Mouse (Mus musculus) layer of hippocampus, adult 2 months (tissue): Measurements from ENCODE around the gene Poll. TPM values are rescaled to one million over a fixed set of nuclear protein-coding genes. Genes with fewer than 3 reads are reported as not detected.

Experiments
- DNase-seq, 2 experiments: peaks; one replicate each; pipeline ENCODE4 v3.0.0; 2022; ENCODE audit warnings: low spot score in 2 of 2
- H3K27ac ChIP-seq: fragments of 200-600 bp; 2 replicates; pipeline ENCODE4 v1.8.1; 2022
- H3K4me3 ChIP-seq: fragments of 200-600 bp; 2 replicates; pipeline ENCODE4 v1.8.1; 2022; ENCODE audit warnings: mild to moderate bottlenecking
- CTCF ChIP-seq: fragments of 200-600 bp; conservative IDR thresholded peaks from 2 replicates; pipeline ENCODE4 v1.8.1; 2022; ENCODE audit warnings: antibody characterized with exemption, mild to moderate bottlenecking, moderate library complexity
- long read RNA-seq, 2 experiments: library from polyadenylated mRNA; stranded (forward); transcript quantifications; one replicate each; pipeline ENCODE4 v2.0.0; 2021; ENCODE audit warnings: borderline mapping rate in 2 of 2
- total RNA-seq, 2 experiments: library from RNA; stranded (reverse); gene quantifications; 2 replicates each; pipeline ENCODE4 v1.2.3; 2021

Poll gene
- 1 to 10 TPM; 9.9 TPM for total RNA-seq
- long read RNA-seq, experiment 1, partial matches to known transcripts, result 1 of 6 reads
- long read RNA-seq, experiment 1, other reads (novel, unspliced or antisense), result 1 of 6 reads
- long read RNA-seq, experiment 2, partial matches to known transcripts, result 3 of 7 reads
- long read RNA-seq, experiment 2, other reads (novel, unspliced or antisense), result 1 of 7 reads

- TF ChIP-seq CTCF, result no peak
- Histone ChIP-seq H3K27ac (peak within 1 kb of the TSS; percentile 83), H3K4me3 (peak within 1 kb of the TSS; percentile 99)
- DNase-seq, result peak; percentile 84 to 88
Measured at GRCm38 (mm10) chr19:45560153-45560890, at the start of gene Poll, which contains the start of gene Gm17018. TSS of gene Poll (minus strand) at chr19:45560531. TSS of gene Gm17018 (plus strand) at chr19:45560615.

GRCm38 (mm10) chr19:45608648-45609339 lies 48.5 kb upstream of the Poll start:
- DNase-seq, result no peak
- Histone ChIP-seq H3K4me3 (no peak overlapping the region), H3K27ac (no peak overlapping the region)
- no peak for TF ChIP-seq CTCF

GRCm38 (mm10) chr19:45607479-45607878 lies 47.1 kb upstream of the Poll start:
- no peak for TF ChIP-seq CTCF
- H3K27ac ChIP-seq, result no peak overlapping the region
- DNase-seq, result no peak
- no peak overlapping the region for H3K4me3 ChIP-seq

GRCm38 (mm10) chr19:45606701-45607100 lies 46.4 kb upstream of the Poll start:
- DNase-seq, result no peak
- Histone ChIP-seq H3K4me3 (no peak overlapping the region), H3K27ac (no peak overlapping the region)
- no peak for TF ChIP-seq CTCF

GRCm38 (mm10) chr19:45602606-45603005 lies 42.3 kb upstream of the Poll start:
- Histone ChIP-seq H3K4me3 (no peak overlapping the region), H3K27ac (no peak overlapping the region)
- DNase-seq, result no peak
- no peak for TF ChIP-seq CTCF

GRCm38 (mm10) chr19:45597106-45597505 lies 36.8 kb upstream of the Poll start:
- TF ChIP-seq CTCF, result no peak
- no peak overlapping the region for H3K27ac ChIP-seq
- DNase-seq, result no peak
- H3K4me3 ChIP-seq, result no peak overlapping the region

GRCm38 (mm10) chr19:45596434-45596833 lies 36.1 kb upstream of the Poll start:
- DNase-seq, result no peak
- TF ChIP-seq CTCF, result no peak
- no peak overlapping the region for H3K27ac ChIP-seq
- no peak overlapping the region for H3K4me3 ChIP-seq

GRCm38 (mm10) chr19:45596019-45596418 lies 35.7 kb upstream of the Poll start:
- Histone ChIP-seq H3K27ac (no peak overlapping the region), H3K4me3 (no peak overlapping the region)
- no peak for TF ChIP-seq CTCF
- DNase-seq, result no peak

- no peak for DNase-seq
- no peak overlapping the region for H3K4me3 ChIP-seq
- TF ChIP-seq CTCF, result no peak
- H3K27ac ChIP-seq, result no peak overlapping the region
Measured at GRCm38 (mm10) chr19:45595481-45595880, 35.1 kb upstream of the Poll start.

- H3K4me3 ChIP-seq, result no peak overlapping the region
- no peak for TF ChIP-seq CTCF
- no peak for DNase-seq
- H3K27ac ChIP-seq, result no peak overlapping the region
Measured at GRCm38 (mm10) chr19:45594079-45594478, 33.7 kb upstream of the Poll start.

GRCm38 (mm10) chr19:45592916-45593315 lies 32.6 kb upstream of the Poll start:
- no peak overlapping the region for H3K27ac ChIP-seq
- no peak for TF ChIP-seq CTCF
- H3K4me3 ChIP-seq, result no peak overlapping the region
- no peak for DNase-seq

- DNase-seq, result no peak
- TF ChIP-seq CTCF, result no peak
- Histone ChIP-seq H3K4me3 (no peak overlapping the region), H3K27ac (peak overlapping the region; percentile 12; the same call in 1 of the 2 replicates)
Measured at GRCm38 (mm10) chr19:45591704-45592103, 31.4 kb upstream of the Poll start.

- DNase-seq, result no peak
- no peak overlapping the region for H3K4me3 ChIP-seq
- no peak for TF ChIP-seq CTCF
- H3K27ac ChIP-seq, result no peak overlapping the region
Measured at GRCm38 (mm10) chr19:45589761-45590160, 29.4 kb upstream of the Poll start.
